Mouse (Mus musculus) lung, postnatal 25 days (tissue): Measurements from ENCODE around the gene Mpp6.

Source experiments
- DNase-seq: peaks from one replicate; pipeline ENCODE4 v3.0.0; 2022; ENCODE audit warnings: low spot score

Mpp6 gene

DNA sequence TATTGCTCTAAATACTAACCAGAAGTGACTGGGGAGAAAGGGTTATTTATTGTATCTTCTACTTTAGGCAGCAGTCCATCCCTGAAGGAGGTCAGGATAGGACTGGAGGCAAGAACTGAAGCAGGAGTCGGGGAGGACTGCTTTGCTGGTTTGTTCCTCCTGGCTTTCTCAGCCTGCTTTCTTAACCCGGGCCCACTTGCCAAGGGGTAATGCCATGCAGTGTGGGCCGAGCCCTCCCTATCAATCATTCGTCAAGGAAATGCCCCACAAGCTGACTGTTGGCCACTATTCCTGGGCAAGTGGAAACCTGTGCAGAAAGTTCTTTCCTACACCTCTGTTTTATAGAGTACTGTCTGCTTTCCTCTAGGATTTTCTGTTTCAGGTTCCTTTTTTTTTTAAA lies 39.3 kb downstream of the Mpp6 start:
- DNase-seq, result no peak

DNA sequence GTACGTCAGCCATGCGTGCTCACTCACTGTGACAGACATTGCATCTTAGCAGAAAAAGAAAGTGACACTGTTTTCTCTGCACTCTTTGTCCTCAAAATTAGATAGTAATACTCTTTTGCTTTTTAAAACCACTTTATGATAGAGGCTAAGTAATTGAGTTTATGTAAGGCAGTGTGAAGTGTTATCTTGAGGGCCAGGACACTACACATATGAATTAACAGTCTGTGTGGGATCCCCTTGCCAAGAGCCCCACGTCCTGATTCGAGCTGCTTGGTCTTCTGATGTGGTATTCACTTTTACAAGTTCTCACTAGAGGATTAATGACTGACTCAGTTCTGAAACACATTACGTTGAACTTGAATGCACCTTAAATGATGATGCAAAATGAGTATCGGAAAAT lies 49.8 kb downstream of the Mpp6 start:
- no peak for DNase-seq

DNA sequence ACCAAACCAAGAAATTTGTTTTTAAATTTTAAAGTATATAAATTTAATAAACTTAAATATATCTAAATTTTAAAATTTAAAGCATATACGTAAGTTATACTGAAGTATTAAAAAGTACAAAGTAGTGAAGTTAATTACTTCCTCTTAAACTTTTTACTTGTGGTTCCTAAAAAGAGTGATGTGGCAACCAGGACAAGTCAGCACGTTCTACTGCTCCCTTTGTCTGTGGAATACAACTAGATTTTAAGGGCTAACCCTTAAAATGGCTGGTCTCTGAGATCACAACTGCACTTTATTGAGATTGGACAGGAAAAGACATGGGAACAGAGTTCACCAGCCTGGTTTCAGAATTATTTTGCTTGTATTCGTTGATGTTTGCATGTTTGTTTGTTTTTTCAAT lies 53.0 kb downstream of the Mpp6 start:
- no peak for DNase-seq

DNA sequence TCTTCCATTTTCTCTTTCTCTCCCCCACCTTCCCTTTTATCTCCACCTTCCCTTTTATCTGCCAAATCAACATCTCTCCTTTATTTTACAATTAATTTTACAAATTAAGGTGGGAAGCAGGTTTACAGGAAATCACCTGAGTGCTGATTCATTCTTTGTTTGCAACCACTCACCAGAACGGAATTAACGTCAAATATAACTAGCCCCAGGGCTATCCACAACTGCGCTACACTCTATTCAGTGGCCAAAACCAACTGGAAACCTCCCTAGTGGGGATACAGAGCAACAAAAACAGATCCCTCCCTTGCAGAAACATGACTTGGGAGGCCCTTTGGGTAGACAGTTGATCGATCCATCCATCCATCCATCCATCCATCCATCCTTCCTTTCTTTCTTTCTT lies 58.8 kb downstream of the Mpp6 start:
- DNase-seq, result no peak

DNA sequence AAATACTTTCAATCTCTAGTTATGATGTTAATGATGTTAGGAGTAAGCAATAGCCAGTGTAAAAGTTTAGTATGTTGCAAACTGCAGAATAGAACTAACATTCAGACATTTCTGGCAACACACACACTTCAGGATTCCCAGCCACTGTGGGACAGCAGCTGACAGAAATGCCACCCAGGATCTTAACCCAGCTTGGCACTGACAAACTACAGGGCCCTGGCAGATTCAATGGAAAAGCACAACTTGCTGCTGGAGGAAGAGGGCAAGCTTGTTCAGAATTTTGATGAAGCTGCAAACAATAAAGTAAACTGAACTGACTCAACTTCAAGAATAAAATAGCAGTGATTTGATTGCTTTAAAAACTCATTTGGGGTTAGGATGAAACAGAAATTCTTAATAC lies 59.7 kb downstream of the Mpp6 start:
- no peak for DNase-seq

DNA sequence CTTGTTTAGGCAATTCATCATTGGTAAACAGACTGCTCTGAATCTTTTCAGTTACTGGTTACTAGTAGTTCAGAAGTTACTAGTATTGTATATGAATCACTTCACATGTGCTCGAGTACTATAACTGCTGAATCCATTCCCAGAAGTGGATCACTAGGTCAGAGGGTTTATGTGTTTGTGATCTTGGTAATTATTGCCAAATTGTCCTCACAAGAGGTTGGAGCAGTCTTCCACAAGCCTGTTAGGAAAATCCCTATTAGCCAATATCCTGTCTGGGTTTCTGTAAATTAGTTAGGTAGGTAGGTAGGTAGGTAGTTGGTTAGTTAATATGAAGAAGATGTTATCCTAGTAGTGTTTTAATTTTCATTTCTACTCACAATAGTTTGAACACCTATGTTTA lies 65.7 kb downstream of the Mpp6 start:
- no peak for DNase-seq

DNA sequence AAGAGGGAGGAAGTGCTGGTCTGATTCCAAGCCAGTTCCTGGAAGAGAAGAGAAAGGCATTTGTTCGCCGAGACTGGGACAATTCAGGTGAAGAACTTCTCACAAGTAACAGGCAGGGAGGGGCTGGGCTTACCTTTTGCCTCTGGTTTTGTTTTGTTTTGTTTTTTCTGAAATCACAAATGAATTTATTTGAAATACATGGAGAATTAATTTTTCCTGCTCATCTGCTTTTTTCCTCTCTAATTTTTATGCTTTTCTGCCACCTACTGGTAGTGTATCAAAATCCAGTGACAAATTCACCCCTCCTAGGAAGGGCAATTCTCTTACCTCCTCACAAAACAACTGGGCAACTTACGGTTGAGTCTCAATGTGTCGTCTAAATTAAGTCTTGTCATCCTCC lies 70.1 kb downstream of the Mpp6 start:
- DNase-seq, result peak; percentile 18

DNA sequence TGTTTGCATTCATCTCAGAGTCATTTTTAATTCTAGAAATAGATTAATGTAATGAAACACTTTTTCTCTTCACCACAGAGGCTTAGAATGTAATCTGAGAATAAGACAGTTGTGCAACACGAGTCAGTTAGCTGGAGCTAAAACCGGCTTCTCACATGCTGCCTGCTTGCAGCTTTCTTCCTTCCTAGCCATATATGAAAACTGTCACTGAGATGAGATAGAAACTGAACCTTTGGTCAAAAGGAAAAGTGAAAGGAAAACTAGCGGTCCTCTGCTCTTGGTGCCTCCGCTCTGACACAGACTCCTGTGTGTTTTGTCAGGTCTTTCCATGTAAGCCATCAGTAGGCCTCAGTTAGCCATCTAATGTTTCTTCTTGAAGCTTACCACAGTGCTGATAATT lies 77.9 kb downstream of the Mpp6 start:
- DNase-seq, result no peak

DNA sequence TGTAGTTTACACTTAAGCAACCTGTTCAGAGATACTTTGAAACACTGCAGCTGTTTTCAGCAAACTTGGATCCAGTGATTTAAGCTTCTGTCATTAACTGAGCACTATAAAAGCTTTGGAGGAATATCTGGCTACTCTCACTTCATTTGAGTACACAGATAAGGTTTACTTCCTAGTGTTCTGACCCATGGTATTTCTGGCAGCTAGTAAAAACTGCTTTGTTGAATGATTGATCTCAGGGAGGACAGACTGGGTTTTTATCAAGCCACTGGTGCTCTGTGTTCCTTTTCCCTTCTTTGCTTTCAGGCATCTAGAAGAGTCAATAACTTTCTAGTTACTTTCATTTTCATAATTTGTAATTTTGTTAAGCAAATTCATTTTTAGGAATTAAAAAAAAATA lies 79.3 kb downstream of the Mpp6 start:
- no peak for DNase-seq

DNA sequence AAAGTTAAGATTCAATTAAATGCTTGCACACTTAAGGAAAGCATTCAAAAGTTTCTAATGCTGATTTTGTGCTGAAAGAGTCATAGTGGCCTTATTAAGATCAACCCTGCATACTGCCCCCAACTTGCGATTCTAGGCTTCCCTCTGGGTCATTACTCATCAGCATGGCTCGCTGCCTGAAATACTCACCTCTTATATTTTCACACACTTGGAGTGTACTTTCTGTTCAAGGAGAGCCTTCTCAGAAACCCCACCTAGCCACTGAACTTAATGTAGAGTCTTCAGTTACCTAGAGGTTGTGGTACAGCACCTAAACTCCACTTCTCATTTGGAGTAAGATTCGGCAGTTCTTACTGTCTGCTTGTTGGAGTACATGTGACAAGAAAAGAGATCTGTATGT lies 81.6 kb downstream of the Mpp6 start:
- DNase-seq, result peak; percentile 12

DNA sequence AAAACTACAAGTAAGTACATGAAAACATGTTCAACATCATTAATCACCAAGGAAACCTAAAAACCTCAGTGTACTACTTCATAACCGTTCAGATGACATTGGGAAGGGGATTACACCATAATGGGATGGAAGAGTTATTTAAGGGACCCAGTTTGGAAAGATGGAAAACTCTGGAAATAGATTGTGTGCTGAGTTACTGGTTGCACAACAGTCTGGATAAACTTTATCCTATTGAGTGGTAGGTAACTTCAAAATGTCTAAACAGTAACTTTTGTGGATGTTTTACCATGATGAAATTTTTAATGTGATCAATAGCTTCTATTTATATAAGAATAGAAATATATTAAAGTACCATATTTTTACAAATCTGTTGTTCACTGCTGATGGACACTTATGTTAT lies 82.1 kb downstream of the Mpp6 start:
- DNase-seq, result no peak

DNA sequence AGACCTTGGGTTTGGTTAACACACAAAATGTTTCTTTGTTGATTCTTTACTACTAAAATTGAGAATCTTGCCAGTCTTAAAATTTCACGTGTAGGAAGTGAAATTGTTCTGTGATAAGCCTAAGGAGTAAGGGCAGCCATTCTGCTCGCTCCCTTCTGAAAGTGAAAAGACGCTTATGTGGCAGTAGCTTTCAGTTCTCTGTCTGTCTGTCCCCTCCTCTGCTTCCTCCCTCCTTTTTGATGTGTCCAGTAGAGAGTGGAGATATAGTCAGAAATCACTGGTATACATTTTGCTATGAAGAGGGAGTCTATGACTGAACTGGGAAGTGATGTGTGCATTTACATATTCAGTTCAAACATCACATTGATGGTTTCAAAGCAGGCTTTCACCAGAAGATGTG lies 82.8 kb downstream of the Mpp6 start:
- no peak for DNase-seq

DNA sequence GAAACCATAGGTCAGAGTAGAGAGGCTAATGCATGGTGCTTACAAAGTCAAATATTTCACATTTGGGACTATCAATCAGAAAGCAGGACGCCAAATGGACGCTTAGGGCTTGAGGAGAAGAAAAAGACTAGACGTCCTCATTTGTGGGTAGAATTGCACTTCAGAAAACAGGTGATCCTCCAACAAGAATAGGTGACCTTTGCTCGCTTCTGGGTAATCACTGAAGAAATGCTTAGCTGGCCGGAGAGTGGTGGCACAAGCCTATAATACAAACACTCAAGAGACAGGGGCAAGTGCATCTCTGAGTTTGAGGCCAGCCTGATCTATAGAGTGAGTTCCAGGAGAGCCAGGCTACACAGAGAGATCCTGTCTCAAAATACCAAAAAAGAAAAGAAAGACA lies 83.8 kb downstream of the Mpp6 start:
- DNase-seq, result no peak

DNA sequence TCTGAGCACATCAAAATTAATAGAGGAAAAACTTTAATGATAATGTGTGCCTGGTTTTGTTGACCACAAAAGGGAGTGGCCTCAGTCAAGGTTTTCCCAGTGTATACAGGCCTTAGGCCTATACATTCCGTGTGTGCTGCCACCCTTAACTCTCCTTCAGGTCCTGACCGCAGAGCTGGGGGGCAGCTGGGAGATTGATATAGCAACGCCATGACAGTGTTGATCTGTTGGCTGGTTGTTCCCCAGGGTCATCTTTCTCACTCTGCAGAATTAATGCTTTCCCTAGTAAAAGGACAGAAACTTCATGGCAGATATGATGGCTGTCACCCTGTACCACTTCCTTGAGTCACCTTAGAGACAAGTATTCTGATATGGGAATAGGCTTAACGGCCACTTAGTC lies 94.3 kb downstream of the Mpp6 start:
- DNase-seq, result no peak

DNA sequence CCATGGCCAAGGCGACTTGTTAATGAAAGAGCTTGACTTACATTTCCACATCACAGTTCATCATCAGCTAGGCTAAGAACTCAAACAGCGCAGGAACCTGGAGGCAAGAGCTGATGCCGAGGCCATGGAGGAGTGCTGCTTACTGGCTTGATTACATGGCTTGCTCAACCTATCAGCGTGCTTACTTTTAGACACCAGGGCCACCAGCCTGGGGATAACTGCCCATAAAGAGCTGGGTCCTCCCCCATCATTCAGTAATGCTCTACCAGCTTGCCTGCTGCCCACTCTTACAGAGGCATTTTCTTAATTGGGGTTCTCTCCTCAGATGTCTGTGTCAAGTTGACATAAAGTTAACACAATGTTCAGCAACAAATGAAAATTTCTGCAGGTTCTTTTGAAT lies 95.1 kb downstream of the Mpp6 start:
- no peak for DNase-seq

DNA sequence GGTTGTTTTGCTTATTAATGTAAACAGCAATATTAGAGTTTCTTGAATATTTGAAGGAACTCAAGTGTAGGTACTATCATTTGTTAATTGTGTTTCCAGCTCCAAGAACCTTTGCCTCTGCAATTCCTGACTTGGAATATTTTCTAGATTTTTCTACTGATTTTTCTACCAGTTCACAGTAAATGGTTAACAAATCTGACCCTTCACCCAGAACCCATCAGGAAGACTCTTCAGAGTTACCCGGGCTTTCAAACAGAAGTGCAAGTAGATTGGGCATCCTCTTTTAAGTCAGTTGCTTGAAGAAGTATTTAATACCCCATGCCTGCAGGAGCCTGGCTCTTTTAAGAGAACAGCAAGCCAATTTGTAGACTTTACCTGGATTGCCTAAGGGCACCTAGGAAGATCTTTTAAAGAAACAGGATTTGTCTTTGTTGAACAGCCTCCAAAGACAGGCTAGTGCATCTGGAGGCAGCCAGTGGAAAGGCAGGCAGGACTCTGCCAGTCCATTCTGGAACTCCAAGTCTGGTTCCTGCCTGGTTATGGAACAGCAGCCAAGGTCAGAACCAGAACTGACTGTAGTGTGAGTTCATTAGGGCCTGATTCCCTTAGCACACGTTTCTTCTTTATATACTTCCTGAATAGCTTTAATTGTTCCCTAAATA lies 104.8 kb downstream of the Mpp6 start:
- DNase-seq, result no peak

DNA sequence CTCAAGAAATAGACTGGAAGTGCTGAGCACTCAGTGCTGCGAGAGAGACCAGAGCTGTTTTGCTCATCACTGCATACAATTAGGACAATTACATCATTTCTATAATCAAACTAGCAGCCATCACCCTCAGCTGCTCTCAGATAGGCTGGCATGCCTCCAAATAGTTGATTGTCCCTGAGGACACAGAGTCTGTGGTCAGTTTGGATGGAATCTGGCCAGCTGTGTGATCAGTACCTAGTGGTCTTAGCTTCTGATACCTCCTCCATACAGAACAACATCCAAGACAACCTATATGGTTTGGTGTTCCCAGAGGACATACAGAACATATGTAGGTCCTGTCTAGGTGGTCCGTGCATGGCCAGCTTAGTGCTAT lies 105.3 kb downstream of the Mpp6 start:
- no peak for DNase-seq

DNA sequence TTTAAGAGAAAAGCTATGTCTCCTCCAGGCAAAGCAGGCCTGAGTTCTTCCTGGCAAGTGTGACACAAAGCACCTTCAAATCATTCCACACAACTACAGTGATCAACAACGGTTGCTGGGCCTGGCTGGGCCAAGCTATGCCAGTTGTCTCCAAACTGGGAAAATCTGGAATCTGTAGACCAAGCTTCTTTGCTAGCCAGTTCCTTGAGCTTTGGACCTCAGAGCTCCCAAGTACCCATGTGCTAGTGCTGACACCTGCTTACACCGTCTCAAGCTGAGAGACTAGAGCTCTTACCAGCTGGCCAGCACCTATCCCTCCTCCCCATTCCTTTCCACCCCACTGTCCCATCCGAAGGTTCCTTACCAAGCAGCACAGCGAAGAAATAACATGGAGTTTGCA lies 105.9 kb downstream of the Mpp6 start:
- no peak for DNase-seq

DNA sequence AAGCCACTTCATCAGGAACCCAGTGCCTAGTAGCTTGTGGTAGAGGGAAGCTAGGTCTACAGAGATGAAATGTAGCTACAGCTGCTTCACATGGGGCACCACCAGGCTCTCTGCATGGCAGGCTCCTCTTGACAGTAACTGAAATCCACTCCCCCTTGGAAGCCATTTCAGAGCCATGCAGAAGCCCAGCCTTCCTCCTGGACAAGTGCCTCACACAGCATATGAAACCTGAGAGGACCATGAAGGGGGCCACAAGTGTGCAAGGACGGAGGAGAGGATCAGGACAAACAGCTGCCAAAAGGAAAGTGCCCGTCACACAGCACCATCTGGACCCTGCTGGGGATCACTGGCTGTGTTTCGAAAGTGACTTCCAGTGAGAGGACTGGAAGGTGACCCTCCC lies 108.6 kb downstream of the Mpp6 start:
- no peak for DNase-seq

DNA sequence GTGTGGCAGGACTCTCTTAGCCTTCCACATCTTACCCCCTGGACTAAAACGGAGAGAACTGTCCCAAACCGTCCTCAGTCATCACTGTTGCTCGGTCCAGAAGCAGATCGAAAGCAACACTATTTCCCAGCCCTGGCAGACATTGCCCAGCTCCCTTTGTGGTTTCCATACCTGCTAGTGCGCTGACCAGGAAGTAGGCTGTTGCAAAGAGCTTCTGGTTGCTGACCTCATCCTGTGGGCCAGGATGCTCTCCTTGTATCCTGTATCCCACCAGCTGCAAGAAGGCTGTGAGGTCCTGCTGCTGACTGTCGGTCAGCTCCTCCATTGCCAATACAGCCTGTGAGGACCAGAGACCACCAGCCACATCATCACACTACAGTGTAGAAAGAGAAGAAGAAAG lies 109.0 kb downstream of the Mpp6 start:
- DNase-seq, result no peak

DNA sequence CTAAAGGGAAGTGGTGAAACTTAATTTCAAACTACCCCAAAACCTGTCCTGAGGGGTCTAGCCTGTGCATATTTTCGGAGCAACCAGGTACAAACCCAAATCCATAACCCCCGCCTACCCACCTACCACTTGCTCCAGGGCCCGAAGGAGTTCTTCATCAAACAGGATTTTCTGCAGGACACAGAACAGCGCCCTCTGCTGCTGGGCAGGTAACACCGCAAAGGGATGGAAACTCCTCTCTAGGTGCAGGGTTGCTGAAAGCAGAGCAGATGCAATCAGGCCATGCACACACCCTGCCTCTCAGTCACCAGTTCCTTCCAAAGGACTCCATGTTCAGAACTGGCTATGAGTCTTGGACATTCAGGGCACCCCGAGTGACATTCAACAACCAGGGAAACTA lies 110.8 kb downstream of the Mpp6 start:
- peak; percentile 42 for DNase-seq

DNA sequence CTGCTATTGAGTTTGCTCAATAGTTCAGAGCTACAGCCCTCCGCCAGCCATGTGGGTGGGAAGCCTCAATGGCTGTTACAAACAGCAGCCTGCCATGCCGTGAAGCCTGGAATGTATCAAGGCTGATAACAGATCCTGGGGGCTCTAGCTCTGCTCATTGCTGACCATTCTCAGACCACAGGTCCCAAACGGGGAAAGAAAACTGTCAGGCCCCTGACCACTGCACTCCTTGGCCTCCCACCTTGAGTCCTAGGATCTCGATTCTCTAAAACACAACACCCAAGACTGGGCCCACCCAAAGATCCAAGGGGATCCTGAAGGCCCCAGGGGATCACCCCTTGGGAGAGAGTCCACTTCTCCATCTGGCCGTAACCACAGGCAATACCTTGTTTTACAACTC lies 112.3 kb downstream of the Mpp6 start:
- DNase-seq, result no peak

DNA sequence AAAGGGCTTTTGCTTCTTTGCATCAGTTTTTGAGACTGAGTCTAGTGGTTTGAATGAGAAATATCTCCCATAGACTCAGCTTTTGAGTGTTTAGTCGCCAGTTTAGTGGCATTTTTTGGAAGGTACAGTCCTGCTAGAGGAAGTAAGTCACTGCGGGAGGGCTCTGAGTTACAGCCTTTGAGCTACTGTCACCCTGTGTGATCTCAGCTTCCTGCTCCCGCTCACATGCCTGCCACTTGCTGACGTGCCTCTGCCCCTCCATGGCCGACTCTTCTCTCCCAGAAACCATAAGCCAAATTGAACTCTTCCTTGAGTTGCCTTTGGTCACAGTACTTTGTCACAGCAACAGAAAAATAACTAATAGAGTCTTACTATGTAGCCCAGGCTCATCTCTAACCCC lies 112.9 kb downstream of the Mpp6 start:
- DNase-seq, result no peak

DNA sequence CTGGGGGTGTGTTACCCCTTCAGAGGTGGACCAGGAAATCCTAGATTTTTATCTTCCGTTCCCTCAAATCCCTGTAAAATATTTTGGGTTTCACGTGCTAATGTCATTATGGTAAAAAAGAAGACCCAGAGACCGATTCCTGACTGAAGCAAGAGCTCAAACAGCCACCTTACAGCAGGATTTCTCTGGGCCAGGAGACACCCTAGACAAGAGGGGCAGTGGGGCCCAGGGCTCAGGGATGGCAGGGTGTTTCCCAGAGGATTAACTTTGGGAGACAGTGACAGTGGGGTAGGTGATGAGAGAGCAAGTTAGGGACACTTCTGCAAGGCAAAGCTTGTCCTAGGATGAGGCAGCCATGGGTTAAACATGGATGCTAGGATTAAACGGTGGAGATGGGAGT lies 113.6 kb downstream of the Mpp6 start:
- DNase-seq, result no peak

DNA sequence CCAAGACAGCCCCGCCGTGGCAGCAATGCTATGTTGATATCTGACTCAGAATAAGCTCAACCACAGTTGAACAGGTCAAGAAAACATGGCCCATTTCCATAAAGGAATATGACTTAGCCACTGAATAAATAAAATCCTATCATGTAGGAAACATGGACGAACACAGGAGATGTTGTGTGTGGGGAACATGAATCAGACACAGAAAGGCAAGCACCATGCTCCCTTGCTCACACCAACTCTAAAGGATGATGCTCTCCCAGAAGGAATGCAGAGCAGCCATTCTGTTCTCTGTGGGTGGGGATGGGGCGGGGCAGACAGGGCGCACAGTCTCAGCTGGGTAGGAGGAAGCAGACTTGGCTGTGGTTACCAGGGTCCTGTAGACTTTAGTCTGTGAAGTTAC lies 115.2 kb downstream of the Mpp6 start:
- DNase-seq, result no peak
